In genomic region chr4:65613135-65613534, GRCm38 (mm10) we compare ENCODE assay signal across 22 mouse cellular contexts. TPM values are rescaled to one million over a fixed set of nuclear protein-coding genes. Genes with fewer than 3 reads are reported as not detected.
DNase-seq lines count a peak whose midpoint lies in the region; ATAC-seq and TF ChIP-seq lines count a peak whose summit lies in the region.
"Had no signal": no experiment of that assay in that cellular context is flagged by ENCODE, and none has a peak within 500 bp of the region (broad histone marks: within the 10 kb centered on the region; RNA-seq: fewer than 3 reads in every experiment).

No protein-coding gene starts in this region.

- no peaks in the 10 kb centered on the region for H3K27me3 ChIP-seq in hindbrain, embryonic 16.5 days (replicated peaks; ENCODE audit: control insufficient read depth, insufficient read depth, low read length)
- no peaks in the 10 kb centered on the region for H3K27me3 ChIP-seq in hindbrain, embryonic 10.5 days (ENCODE audit: insufficient read depth, poor library complexity, severe bottlenecking)
- H3K27me3 ChIP-seq in testis, adult 2 months (ENCODE audit: control insufficient read depth, insufficient read depth, low read length): no peaks in the 10 kb centered on the region
- H3K27me3 ChIP-seq in forebrain, embryonic 12.5 days: no peaks in the 10 kb centered on the region
- H3K27me3 ChIP-seq: embryonic facial prominence, embryonic 15.5 days; forebrain, embryonic 15.5 days; heart, embryonic 15.5 days; hindbrain, embryonic 15.5 days had no signal

- H3K9me3 ChIP-seq in hindbrain, embryonic 16.5 days (ENCODE audit: control insufficient read depth, low read length): no peaks in the 10 kb centered on the region
- H3K9me3 ChIP-seq in hindbrain, embryonic 10.5 days: 0 out of 2 replicates have a peak, but pooled peaks cover 2% of the 10 kb centered on the region
- H3K9me3 ChIP-seq in forebrain, embryonic 12.5 days: 0 out of 2 replicates have a peak, but pooled peaks cover 4% of the 10 kb centered on the region
- H3K9me3 ChIP-seq: embryonic facial prominence, embryonic 15.5 days; forebrain, embryonic 15.5 days; heart, embryonic 15.5 days; hindbrain, embryonic 15.5 days had no signal

- TF ChIP-seq CTCF in testis, adult 2 months (IDR thresholded peaks at IDR 0.05; ENCODE audit: control insufficient read depth, insufficient read depth, insufficient replicate concordance, low read depth, low read length): no peak

- H3K36me3 ChIP-seq in hindbrain, embryonic 16.5 days (ENCODE audit: control insufficient read depth, insufficient read depth, low read length): peaks cover 37% of the 10 kb centered on the region
- H3K36me3 ChIP-seq in hindbrain, embryonic 10.5 days: peaks cover 66% of the 10 kb centered on the region
- no peaks in the 10 kb centered on the region for H3K36me3 ChIP-seq in testis, adult 2 months (ENCODE audit: control insufficient read depth, insufficient read depth, low read length)
- H3K36me3 ChIP-seq in forebrain, embryonic 12.5 days (replicated peaks): peaks cover 52% of the 10 kb centered on the region

- H3K4me1 ChIP-seq in hindbrain, embryonic 16.5 days (ENCODE audit: control insufficient read depth, insufficient read depth, low read depth, low read length): peaks cover 10% of the 10 kb centered on the region
- no peaks in the 10 kb centered on the region for H3K4me1 ChIP-seq in hindbrain, embryonic 10.5 days (replicated peaks)
- peaks cover 3% of the 10 kb centered on the region for H3K4me1 ChIP-seq in testis, adult 2 months (ENCODE audit: control insufficient read depth, insufficient read depth, low read length)
- H3K4me1 ChIP-seq in forebrain, embryonic 12.5 days: peaks cover 8% of the 10 kb centered on the region; the same call in 1 of the 2 replicates

- no peak overlapping the region for H3K4me3 ChIP-seq in hindbrain, embryonic 16.5 days (ENCODE audit: low read length)
- H3K4me3 ChIP-seq in hindbrain, embryonic 10.5 days: no peak overlapping the region
- H3K4me3 ChIP-seq in testis, adult 2 months (ENCODE audit: control insufficient read depth, low read depth, low read length): peak overlapping the region; percentile 45
- H3K4me3 ChIP-seq in forebrain, embryonic 12.5 days (replicated peaks): no peak overlapping the region
- H3K4me3 ChIP-seq: embryonic facial prominence, embryonic 15.5 days; erythroblast, embryonic 14.5 days; forebrain, embryonic 10.5 days; forebrain, embryonic 15.5 days; heart, adult 2 months; heart, embryonic 15.5 days; hindbrain, embryonic 15.5 days had no signal

- 0 out of 2 replicates have a peak, but pooled peaks have one; percentile 9 for ATAC-seq in hindbrain, embryonic 16.5 days
- no peak for ATAC-seq in forebrain, embryonic 12.5 days (ENCODE audit: low FRiP score)
- ATAC-seq: forebrain, embryonic 15.5 days had no signal

- WGBS in hindbrain, embryonic 16.5 days: 94% methylated on average over 14 of the region's 14 CpGs
- WGBS in hindbrain, embryonic 10.5 days: 96% methylated on average over 14 of the region's 14 CpGs
- WGBS in forebrain, embryonic 12.5 days: 97% methylated on average over 14 of the region's 14 CpGs

- H3K27ac ChIP-seq in hindbrain, embryonic 16.5 days (ENCODE audit: low read depth, low read length): no peak overlapping the region
- H3K27ac ChIP-seq in hindbrain, embryonic 10.5 days: no peak overlapping the region
- H3K27ac ChIP-seq in testis, adult 2 months (ENCODE audit: control insufficient read depth, insufficient read depth, low read depth, low read length): no peak overlapping the region
- no peak overlapping the region for H3K27ac ChIP-seq in forebrain, embryonic 12.5 days
- H3K27ac ChIP-seq: embryonic facial prominence, embryonic 15.5 days; forebrain, embryonic 10.5 days; forebrain, embryonic 15.5 days; heart, adult 2 months; heart, embryonic 15.5 days; hindbrain, embryonic 15.5 days had no signal

- H3K4me2 ChIP-seq in hindbrain, embryonic 16.5 days (ENCODE audit: low read length): no peak overlapping the region
- H3K4me2 ChIP-seq in forebrain, embryonic 12.5 days: no peak overlapping the region
- H3K4me2 ChIP-seq: embryonic facial prominence, embryonic 15.5 days; forebrain, embryonic 15.5 days; heart, embryonic 11.5 days; heart, embryonic 15.5 days; hindbrain, embryonic 15.5 days had no signal

- TF ChIP-seq POLR2A in testis, adult 2 months (IDR thresholded peaks at IDR 0.05; ENCODE audit: control insufficient read depth, low read depth, low read length): no peak

- no peak overlapping the region for H3K9ac ChIP-seq in hindbrain, embryonic 16.5 days (ENCODE audit: low read depth, low read length)
- no peak overlapping the region for H3K9ac ChIP-seq in forebrain, embryonic 12.5 days
- H3K9ac ChIP-seq: embryonic facial prominence, embryonic 15.5 days; forebrain, embryonic 15.5 days; heart, embryonic 15.5 days; hindbrain, embryonic 15.5 days had no signal

- no peak for DNase-seq in hindbrain, embryonic 10.5 days (ENCODE audit: low spot score)
- no peak for DNase-seq in testis, postnatal 14 days (ENCODE audit: low spot score)
- peak; percentile 60 for DNase-seq in cerebellum, adult 9-11 months
- DNase-seq in cerebellum, postnatal 36 days: peak; percentile 31 to 33
- DNase-seq in urinary bladder, adult 2 months (ENCODE audit: low spot score): no peak
- DNase-seq: adrenal gland, adult 8-10 months; adrenal gland, postnatal 36 days; embryo, embryonic 11 days; gastrocnemius, postnatal 10 days; heart, adult 2 months; heart, postnatal 14 days; kidney, adult 2 months had no signal

RNA-seq across cellular contexts. Expression of gene Trim32, which starts 8.3 kb away (rescaled TPM):
- 194 and 211 TPM in 2 replicates for polyA plus RNA-seq in hindbrain, embryonic 16.5 days (2015; fragmentation: Nextera tagmentation; extraction: Ambion mirVana)
- polyA plus RNA-seq in hindbrain, embryonic 10.5 days (2016; fragmentation: Nextera tagmentation; extraction: Ambion mirVana): 64.7 and 67.5 TPM in 2 replicates
- 9.8 and 10.0 TPM in 2 replicates for polyA plus RNA-seq in testis, adult 2 months (2012; rRNA removed)
- polyA plus RNA-seq in forebrain, embryonic 12.5 days (2016; fragmentation: Nextera tagmentation; extraction: Ambion mirVana): 74.1 and 86.1 TPM in 2 replicates
- polyA plus RNA-seq in urinary bladder, adult 2 months (2012; rRNA removed): 18.3 and 19.3 TPM in 2 replicates
- polyA plus RNA-seq: erythroblast, embryonic 14.5 days had no signal

Comparison
In these comparisons a context has a peak if more than half of its experiments do, and no peak if none do; other contexts are left out.
1. DNase-seq: peak in cerebellum, adult 9-11 months (single experiment) and cerebellum, postnatal 36 days (2 of 2); none in hindbrain, embryonic 10.5 days (single experiment), testis, postnatal 14 days (single experiment) and urinary bladder, adult 2 months (single experiment).